In the genomic region with DNA sequence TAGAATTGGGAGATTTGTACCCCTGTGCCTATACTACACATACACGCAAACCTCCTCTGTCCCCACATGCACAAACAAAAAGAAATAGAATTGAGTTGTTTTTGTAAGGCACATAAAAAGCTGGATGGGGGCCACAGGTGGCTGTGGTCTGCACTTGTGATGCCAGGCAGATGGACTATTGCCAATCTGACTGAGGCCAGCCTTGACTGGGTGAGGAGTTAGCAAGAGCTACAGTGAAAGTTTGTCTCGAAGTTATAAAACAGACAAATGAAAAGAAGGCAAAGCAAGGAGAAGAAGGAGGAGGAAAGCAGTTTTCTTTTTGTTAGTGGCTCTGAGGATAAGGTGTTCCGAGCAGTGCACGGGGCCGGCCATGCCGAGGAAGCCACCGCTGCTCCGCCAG, we compare ENCODE assay signal across 17 mouse cellular contexts.
DNase-seq lines count a peak whose midpoint lies in the region; ATAC-seq and TF ChIP-seq lines count a peak whose summit lies in the region.
"Had no signal": no experiment of that assay in that cellular context is flagged by ENCODE, and none has a peak within 500 bp of the region (broad histone marks: within the 10 kb centered on the region; RNA-seq: fewer than 3 reads in every experiment).

No protein-coding gene starts in this region.

- no peaks in the 10 kb centered on the region for H3K4me1 ChIP-seq in hindbrain, embryonic 16.5 days (ENCODE audit: control insufficient read depth, insufficient read depth, low read depth, low read length)
- H3K4me1 ChIP-seq in hindbrain, embryonic 14.5 days (replicated peaks; ENCODE audit: control insufficient read depth, insufficient read depth, low read length) = no peaks in the 10 kb centered on the region
- no peaks in the 10 kb centered on the region for H3K4me1 ChIP-seq in midbrain, postnatal 0 days (ENCODE audit: insufficient read depth, low read length)
- H3K4me1 ChIP-seq in midbrain, embryonic 16.5 days (ENCODE audit: control insufficient read depth, insufficient read depth, low read length) = no peaks in the 10 kb centered on the region
- H3K4me1 ChIP-seq: forebrain, embryonic 15.5 days; hindbrain, embryonic 10.5 days; kidney, embryonic 15.5 days; liver, embryonic 15.5 days had no signal

- peaks cover 6% of the 10 kb centered on the region for H3K36me3 ChIP-seq in hindbrain, embryonic 16.5 days (ENCODE audit: control insufficient read depth, insufficient read depth, low read length)
- H3K36me3 ChIP-seq in hindbrain, embryonic 14.5 days (replicated peaks; ENCODE audit: control insufficient read depth, insufficient read depth) = peaks cover 32% of the 10 kb centered on the region
- H3K36me3 ChIP-seq in midbrain, postnatal 0 days (ENCODE audit: insufficient read depth, low read length) = peaks cover 15% of the 10 kb centered on the region; the same call in 1 of the 2 replicates
- H3K36me3 ChIP-seq in midbrain, embryonic 16.5 days (ENCODE audit: control insufficient read depth, insufficient read depth, low read length) = peaks cover 19% of the 10 kb centered on the region

- H3K9me3 ChIP-seq in hindbrain, embryonic 16.5 days (ENCODE audit: control insufficient read depth, low read length) = no peaks in the 10 kb centered on the region
- no peaks in the 10 kb centered on the region for H3K9me3 ChIP-seq in hindbrain, embryonic 14.5 days (ENCODE audit: control insufficient read depth, low read length)
- H3K9me3 ChIP-seq in midbrain, postnatal 0 days (ENCODE audit: low read length) = no peaks in the 10 kb centered on the region
- H3K9me3 ChIP-seq in midbrain, embryonic 16.5 days (replicated peaks; ENCODE audit: control insufficient read depth, low read length, poor library complexity, severe bottlenecking) = no peaks in the 10 kb centered on the region
- H3K9me3 ChIP-seq: forebrain, embryonic 15.5 days; hindbrain, embryonic 10.5 days; kidney, embryonic 15.5 days; limb, embryonic 10.5 days; liver, embryonic 15.5 days; midbrain, embryonic 15.5 days had no signal

- no peak for TF ChIP-seq CTCF in midbrain, postnatal 0 days (IDR thresholded peaks at IDR 0.05)

- peak; percentile 41 to 75 for DNase-seq in adrenal gland, adult (ENCODE audit: inconsistent age in 2 of 2, low spot score in 1 of 2)
- DNase-seq in adrenal gland, adult 8-10 months = no peak
- DNase-seq in hindbrain, embryonic 14.5 days (ENCODE audit: low spot score) = no peak
- peak; percentile 16 for DNase-seq in midbrain, postnatal 0 days (ENCODE audit: low spot score)
- DNase-seq in kidney, adult 9 months = no peak

- 72% methylated on average over 8 of the region's 8 CpGs for WGBS in hindbrain, embryonic 16.5 days
- WGBS in hindbrain, embryonic 14.5 days = 84% methylated on average over 8 of the region's 8 CpGs
- WGBS in midbrain, postnatal 0 days = 83% methylated on average over 8 of the region's 8 CpGs
- WGBS in midbrain, embryonic 16.5 days = 88% methylated on average over 8 of the region's 8 CpGs

- no peak for ATAC-seq in hindbrain, embryonic 16.5 days
- no peak for ATAC-seq in hindbrain, embryonic 14.5 days (ENCODE audit: low FRiP score)
- ATAC-seq in midbrain, postnatal 0 days (ENCODE audit: low FRiP score) = no peak
- no peak for ATAC-seq in midbrain, embryonic 16.5 days
- no peak for ATAC-seq in megakaryocyte progenitor cell, adult 5-6 weeks (replicated peaks; ENCODE audit: poor library complexity)
- ATAC-seq: inflammation-experienced regulatory T-cells, adult 6 months had no signal

- H3K9ac ChIP-seq in hindbrain, embryonic 16.5 days (ENCODE audit: low read depth, low read length) = no peak overlapping the region
- H3K9ac ChIP-seq in hindbrain, embryonic 14.5 days = no peak overlapping the region
- H3K9ac ChIP-seq in midbrain, postnatal 0 days (replicated peaks; ENCODE audit: low read length, poor library complexity, severe bottlenecking) = no peak overlapping the region
- no peak overlapping the region for H3K9ac ChIP-seq in midbrain, embryonic 16.5 days (ENCODE audit: low read depth, low read length)
- H3K9ac ChIP-seq: forebrain, embryonic 15.5 days; kidney, embryonic 15.5 days; liver, embryonic 15.5 days; midbrain, embryonic 15.5 days had no signal

- no peaks in the 10 kb centered on the region for H3K27me3 ChIP-seq in hindbrain, embryonic 16.5 days (replicated peaks; ENCODE audit: control insufficient read depth, insufficient read depth, low read length)
- no peaks in the 10 kb centered on the region for H3K27me3 ChIP-seq in hindbrain, embryonic 14.5 days (ENCODE audit: control insufficient read depth, insufficient read depth, low read length)
- H3K27me3 ChIP-seq in midbrain, postnatal 0 days (ENCODE audit: insufficient read depth, low read length) = no peaks in the 10 kb centered on the region
- no peaks in the 10 kb centered on the region for H3K27me3 ChIP-seq in midbrain, embryonic 16.5 days (ENCODE audit: control insufficient read depth, insufficient read depth, low read depth, low read length)
- H3K27me3 ChIP-seq: forebrain, embryonic 15.5 days; kidney, embryonic 15.5 days; liver, embryonic 15.5 days; midbrain, embryonic 15.5 days had no signal

- no peak overlapping the region for H3K4me2 ChIP-seq in hindbrain, embryonic 16.5 days (ENCODE audit: low read length)
- no peak overlapping the region for H3K4me2 ChIP-seq in hindbrain, embryonic 14.5 days (replicated peaks)
- no peak overlapping the region for H3K4me2 ChIP-seq in midbrain, postnatal 0 days (ENCODE audit: low read depth, low read length, poor library complexity, severe bottlenecking)
- no peak overlapping the region for H3K4me2 ChIP-seq in midbrain, embryonic 16.5 days (ENCODE audit: low read length)
- H3K4me2 ChIP-seq: forebrain, embryonic 15.5 days; heart, embryonic 11.5 days; kidney, embryonic 15.5 days; liver, embryonic 15.5 days; midbrain, embryonic 15.5 days had no signal

- no peak overlapping the region for H3K4me3 ChIP-seq in hindbrain, embryonic 16.5 days (ENCODE audit: low read length)
- no peak overlapping the region for H3K4me3 ChIP-seq in hindbrain, embryonic 14.5 days (replicated peaks; ENCODE audit: low read length)
- no peak overlapping the region for H3K4me3 ChIP-seq in midbrain, postnatal 0 days (ENCODE audit: low read depth, low read length)
- H3K4me3 ChIP-seq in midbrain, embryonic 16.5 days (ENCODE audit: low read depth, low read length) = no peak overlapping the region
- H3K4me3 ChIP-seq: forebrain, embryonic 15.5 days; hindbrain, embryonic 10.5 days; kidney, embryonic 15.5 days; left cerebral cortex, adult 2 months; limb, embryonic 10.5 days; liver, embryonic 15.5 days; midbrain, embryonic 15.5 days had no signal

- 0 out of 2 replicates have a peak overlapping the region, but pooled peaks have one; percentile 34 for H3K27ac ChIP-seq in hindbrain, embryonic 16.5 days (ENCODE audit: low read depth, low read length)
- no peak overlapping the region for H3K27ac ChIP-seq in hindbrain, embryonic 14.5 days
- no peak overlapping the region for H3K27ac ChIP-seq in midbrain, postnatal 0 days (ENCODE audit: low read depth, low read length)
- no peak overlapping the region; the same call in 1 of the 2 replicates for H3K27ac ChIP-seq in midbrain, embryonic 16.5 days (ENCODE audit: low read length)
- H3K27ac ChIP-seq: forebrain, embryonic 15.5 days; hindbrain, embryonic 10.5 days; kidney, embryonic 15.5 days; left cerebral cortex, adult 2 months; limb, embryonic 10.5 days; liver, embryonic 15.5 days; midbrain, embryonic 15.5 days had no signal

Comparison
In these comparisons a context has a peak if more than half of its experiments do, and no peak if none do; other contexts are left out.
1. DNase-seq: peak in adrenal gland, adult (2 of 2) and midbrain, postnatal 0 days (single experiment); none in adrenal gland, adult 8-10 months (single experiment), hindbrain, embryonic 14.5 days (single experiment) and kidney, adult 9 months (single experiment).